Mouse (Mus musculus): ENCODE measurements around the gene Serpini1.

DNA sequence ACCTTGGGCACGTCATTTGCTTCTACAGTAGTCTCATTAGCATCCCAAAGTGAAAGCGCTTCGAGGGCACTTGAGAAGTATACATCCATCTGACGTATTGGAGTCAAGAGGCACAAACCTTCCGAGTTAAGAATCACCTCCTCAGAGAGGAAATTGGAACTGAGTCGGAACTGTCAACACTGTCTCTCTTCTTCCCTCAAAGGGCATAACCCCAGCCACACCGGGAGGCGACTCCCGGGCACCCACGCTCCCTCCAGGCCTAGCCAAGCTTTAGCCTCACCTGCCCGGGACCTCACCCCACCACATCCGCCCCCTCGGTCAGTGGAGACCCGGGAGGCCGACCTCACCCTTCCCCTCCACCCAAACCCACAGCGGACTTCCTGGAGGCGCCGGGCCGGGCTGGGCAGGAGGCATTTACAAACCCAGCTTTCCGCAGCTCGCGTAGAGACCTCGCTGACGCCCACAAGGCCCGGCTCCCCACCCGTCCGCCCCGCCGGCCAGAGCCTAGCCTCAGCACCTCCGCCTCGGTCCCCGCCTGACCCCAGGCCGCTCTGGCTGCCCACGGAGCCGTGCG is 1.1 kb upstream of the Serpini1 start:
- TF ChIP-seq NANOG (IDR thresholded peaks at IDR 0.05; ENCODE audit: borderline replicate concordance, low read length) = no peak
- no peak for TF ChIP-seq CTCF (conservative IDR thresholded peaks at IDR 0.05; ENCODE audit: low read length)
- TF ChIP-seq POU5F1 (IDR thresholded peaks at IDR 0.05; ENCODE audit: borderline replicate concordance, low read length) = no peak
